Mouse (Mus musculus): Measurements from ENCODE around the gene 4921530L21Rik. TPM values are rescaled to one million over a fixed set of nuclear protein-coding genes. Genes with fewer than 3 reads are reported as not detected.

4921530L21Rik gene
- total RNA-seq (2023), result not detected

GRCm38 (mm10) chr14:95880954-95881353 is at the start of gene 4921530L21Rik:
Gene 4921530L21Rik, plus strand, starts transcription at chr14:95881254.

